Mouse (Mus musculus) myocyte (in vitro differentiated cells): ENCODE data around the gene Phf12. TPM values are rescaled to one million over a fixed set of nuclear protein-coding genes. Genes with fewer than 3 reads are reported as not detected.
A peak's percentile ranks its signal among the peaks of the same experiment; 100 is the strongest.

Experiments
- H3K27me3 ChIP-seq: one replicate; pipeline ENCODE4 v1.6.1; 2011; ENCODE audit not compliant: control insufficient read depth, insufficient read depth, insufficient read length
- H3K36me3 ChIP-seq: one replicate; pipeline ENCODE4 v1.6.1; 2011; ENCODE audit not compliant: control insufficient read depth, insufficient read depth
- H3K4me2 ChIP-seq: one replicate; pipeline ENCODE4 v1.6.1; 2011; ENCODE audit warnings: low read depth, control low read depth
- H3K4me3 ChIP-seq: one replicate; pipeline ENCODE4 v1.5.1; 2011; ENCODE audit warnings: mild to moderate bottlenecking, control low read depth, moderate library complexity
- H3K79me2 ChIP-seq: one replicate; pipeline ENCODE4 v1.6.1; 2011; ENCODE audit not compliant: control insufficient read depth, insufficient read depth
- H3ac ChIP-seq: one replicate; pipeline ENCODE4 v1.6.1; 2011; ENCODE audit not compliant: control insufficient read depth, insufficient read length
- CEBPB ChIP-seq: IDR thresholded peaks from 2 replicates; pipeline ENCODE4 v1.6.1; 2011; ENCODE audit warnings: mild to moderate bottlenecking, moderate library complexity; ENCODE audit not compliant: poor library complexity, insufficient read depth, severe bottlenecking
- E2F4 ChIP-seq: IDR thresholded peaks from one replicate; pipeline ENCODE4 v1.6.1; 2011; ENCODE audit warnings: mild to moderate bottlenecking, control low read depth, moderate library complexity; ENCODE audit not compliant: insufficient read depth
- MAX ChIP-seq: IDR thresholded peaks from one replicate; pipeline ENCODE4 v1.6.1; 2011; ENCODE audit warnings: low read depth, mild to moderate bottlenecking, control low read depth
- MYOD1 ChIP-seq, 3 experiments: IDR thresholded peaks; one replicate each; pipeline ENCODE4 v1.6.1; 2011; ENCODE audit warnings: control low read depth in 2 of 3, low read depth in 2 of 3, mild to moderate bottlenecking in 2 of 3, moderate library complexity in 1 of 3; ENCODE audit not compliant: insufficient read length in 2 of 3, control insufficient read depth in 1 of 3
- MYOG ChIP-seq, 3 experiments: IDR thresholded peaks; one replicate each; pipeline ENCODE4 v1.6.1; 2011; ENCODE audit warnings: control low read depth in 2 of 3, low read depth in 2 of 3, mild to moderate bottlenecking in 2 of 3; ENCODE audit not compliant: insufficient read length in 2 of 3, control insufficient read depth in 1 of 3, insufficient read depth in 1 of 3
- POLR2A ChIP-seq: IDR thresholded peaks from one replicate; pipeline ENCODE4 v1.6.1; 2011; ENCODE audit warnings: low read depth, mild to moderate bottlenecking, control low read depth, moderate library complexity; ENCODE audit not compliant: insufficient read length
- POLR2AphosphoS2 ChIP-seq: IDR thresholded peaks from one replicate; pipeline ENCODE4 v1.6.1; 2011; ENCODE audit warnings: low read depth, control low read depth; ENCODE audit not compliant: insufficient read length
- REST ChIP-seq: IDR thresholded peaks from one replicate; pipeline ENCODE4 v1.6.1; 2011; ENCODE audit warnings: mild to moderate bottlenecking, control low read depth, moderate library complexity; ENCODE audit not compliant: insufficient read depth, insufficient read length
- SRF ChIP-seq: IDR thresholded peaks from one replicate; pipeline ENCODE4 v1.6.1; 2011; ENCODE audit warnings: low read depth; ENCODE audit not compliant: control insufficient read depth, insufficient read length
- TCF12 ChIP-seq: IDR thresholded peaks from one replicate; pipeline ENCODE4 v1.6.1; 2011; ENCODE audit warnings: mild to moderate bottlenecking, control low read depth; ENCODE audit not compliant: poor library complexity, insufficient read depth, severe bottlenecking
- TCF3 ChIP-seq: IDR thresholded peaks from one replicate; pipeline ENCODE4 v1.6.1; 2011; ENCODE audit warnings: low read depth, control low read depth; ENCODE audit not compliant: insufficient read length
- USF1 ChIP-seq: IDR thresholded peaks from one replicate; pipeline ENCODE4 v1.6.1; 2011; ENCODE audit warnings: low read depth, mild to moderate bottlenecking, control low read depth, moderate library complexity
- polyA plus RNA-seq: library from polyadenylated mRNA; unstranded; fragments of >200 nt; fragmentation: generic; extraction: Trizol; gene quantifications from one replicate; pipeline ENCODE4 v1.2.1, GENCODE M21; 2012; ENCODE audit warnings: missing spikeins

Gene Phf12
- polyA plus RNA-seq, 1 experiment = 22.2 TPM

- Histone ChIP-seq H3K4me2 (no peak overlapping the region), H3ac (no peak overlapping the region), H3K79me2 (peaks cover 4% of the 10 kb centered on the region), H3K36me3 (no peaks in the 10 kb centered on the region), H3K4me3 (no peak overlapping the region), H3K27me3 (peaks cover 56% of the 10 kb centered on the region)
- TF ChIP-seq MYOG (IDR thresholded peaks at IDR 0.05; ENCODE audit: control insufficient read depth in 1 of 3, insufficient read depth in 1 of 3, insufficient read length in 2 of 3, low read depth in 2 of 3) (no peak), POLR2AphosphoS2 (no peak), POLR2A (no peak), E2F4 (no peak), TCF3 (no peak), USF1 (no peak), MAX (no peak), TCF12 (no peak), MYOD1 (IDR thresholded peaks at IDR 0.05; ENCODE audit: control insufficient read depth in 1 of 3, insufficient read length in 2 of 3, low read depth in 2 of 3) (no peak), SRF (no peak), REST (no peak), CEBPB (no peak)
These were observed 4.4 kb upstream of the Phf12 start for GRCm38 (mm10) chr11:77978161-77978560.

GRCm38 (mm10) chr11:77979221-77979809, 3.2 kb upstream of the Phf12 start:
- H3ac ChIP-seq = no peak overlapping the region
- peaks cover 47% of the 10 kb centered on the region for H3K27me3 ChIP-seq
- no peak for TF ChIP-seq MYOG (IDR thresholded peaks at IDR 0.05; ENCODE audit: control insufficient read depth in 1 of 3, insufficient read depth in 1 of 3, insufficient read length in 2 of 3, low read depth in 2 of 3)
- TF ChIP-seq USF1 = no peak
- TF ChIP-seq CEBPB = no peak
- no peak for TF ChIP-seq TCF3
- TF ChIP-seq E2F4 = no peak
- TF ChIP-seq SRF = no peak
- no peak for TF ChIP-seq POLR2AphosphoS2
- TF ChIP-seq MYOD1 (IDR thresholded peaks at IDR 0.05; ENCODE audit: control insufficient read depth in 1 of 3, insufficient read length in 2 of 3, low read depth in 2 of 3) = no peak
- TF ChIP-seq POLR2A = no peak
- no peaks in the 10 kb centered on the region for H3K36me3 ChIP-seq
- peaks cover 14% of the 10 kb centered on the region for H3K79me2 ChIP-seq
- no peak overlapping the region for H3K4me2 ChIP-seq
- no peak overlapping the region for H3K4me3 ChIP-seq

GRCm38 (mm10) chr11:77980281-77981204, 2.0 kb upstream of the Phf12 start:
- no peak overlapping the region for H3ac ChIP-seq
- H3K4me3 ChIP-seq = peak overlapping the region; percentile 99
- peaks cover 37% of the 10 kb centered on the region for H3K27me3 ChIP-seq
- TF ChIP-seq CEBPB = no peak
- TF ChIP-seq POLR2A = no peak
- TF ChIP-seq REST = peak; percentile 69
- TF ChIP-seq SRF = no peak
- no peak for TF ChIP-seq MAX
- TF ChIP-seq MYOD1 (IDR thresholded peaks at IDR 0.05; ENCODE audit: control insufficient read depth in 1 of 3, insufficient read length in 2 of 3, low read depth in 2 of 3) = peak in 1 of 3 experiments; percentile 4
- no peak for TF ChIP-seq E2F4
- peaks cover 26% of the 10 kb centered on the region for H3K79me2 ChIP-seq
- H3K36me3 ChIP-seq = no peaks in the 10 kb centered on the region
- peak overlapping the region; percentile 83 for H3K4me2 ChIP-seq

- Histone ChIP-seq H3K79me2 (peaks cover 39% of the 10 kb centered on the region), H3K36me3 (peaks cover 6% of the 10 kb centered on the region), H3K4me3 (peak overlapping the region; percentile 99), H3K4me2 (peak overlapping the region; percentile 83), H3ac (peak overlapping the region; percentile 63), H3K27me3 (peaks cover 24% of the 10 kb centered on the region)
- TF ChIP-seq USF1 = peak; percentile 19
- no peak for TF ChIP-seq POLR2AphosphoS2
- peak; percentile 68 for TF ChIP-seq SRF
- peak; percentile 12 for TF ChIP-seq POLR2A
- no peak for TF ChIP-seq MAX
These were observed 729 bp upstream of the Phf12 start for GRCm38 (mm10) chr11:77981609-77982440.
